Mouse (Mus musculus) heart, postnatal 0 days (tissue): ENCODE data around the gene Abcg2.

ENCODE experiments used
- CTCF ChIP-seq: IDR thresholded peaks from 2 replicates; pipeline ENCODE4 v1.5.1; 2016; ENCODE audit warnings: antibody characterized with exemption, control low read depth, low read depth
- EP300 ChIP-seq: IDR thresholded peaks from 2 replicates; pipeline ENCODE4 v1.6.1; 2016; ENCODE audit warnings: antibody characterized with exemption, low read depth

DNA sequence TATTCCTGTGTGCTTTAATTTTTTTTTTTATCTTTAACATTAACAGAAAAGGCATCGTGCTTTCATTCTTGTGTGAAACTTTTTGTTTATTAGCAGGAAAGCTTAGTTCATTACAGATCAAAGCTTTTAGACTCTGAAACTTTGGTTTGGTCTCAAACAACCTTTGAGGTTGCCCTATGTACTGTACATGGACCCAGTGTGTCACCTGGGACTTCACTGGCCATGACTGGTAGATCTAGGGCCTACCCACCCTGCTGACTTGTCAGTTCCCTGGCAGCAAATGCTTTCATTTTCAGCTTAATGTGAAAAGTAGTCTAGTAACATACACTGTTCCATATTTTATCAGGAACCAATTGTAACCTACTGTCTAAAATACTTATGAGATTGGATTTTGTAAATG is 93.5 kb downstream of the Abcg2 start:
- TF ChIP-seq EP300, result no peak
- TF ChIP-seq CTCF, result no peak
